Mouse (Mus musculus) hindbrain, embryonic 10.5 days (tissue): Measurements from ENCODE around the gene Srrm2. TPM values are rescaled to one million over a fixed set of nuclear protein-coding genes. Genes with fewer than 3 reads are reported as not detected.

Experiments used
- DNase-seq: peaks from one replicate; pipeline ENCODE4 v3.0.0-alpha.2; 2017; ENCODE audit warnings: low spot score
- H3K27ac ChIP-seq: fragments of 300-500 bp; sonication (generic); 2 replicates; pipeline ENCODE4 v1.5.1; 2016; ENCODE audit warnings: mild to moderate bottlenecking, moderate library complexity
- H3K27me3 ChIP-seq: fragments of 300-500 bp; sonication (generic); 2 replicates; pipeline ENCODE4 v1.6.1; 2016; ENCODE audit warnings: mild to moderate bottlenecking; ENCODE audit not compliant: poor library complexity, insufficient read depth, severe bottlenecking
- H3K36me3 ChIP-seq: fragments of 300-500 bp; sonication (generic); 2 replicates; pipeline ENCODE4 v1.6.1; 2016; ENCODE audit warnings: mild to moderate bottlenecking, moderate library complexity
- H3K4me1 ChIP-seq: fragments of 300-500 bp; sonication (generic); replicated peaks from 2 replicates; pipeline ENCODE4 v1.6.1; 2016; ENCODE audit warnings: mild to moderate bottlenecking
- H3K4me3 ChIP-seq: fragments of 300-500 bp; sonication (generic); 2 replicates; pipeline ENCODE4 v1.5.1; 2016; ENCODE audit warnings: mild to moderate bottlenecking, moderate library complexity
- H3K9me3 ChIP-seq: fragments of 300-500 bp; sonication (generic); 2 replicates; pipeline ENCODE4 v1.6.1; 2016; ENCODE audit warnings: mild to moderate bottlenecking, moderate library complexity
- WGBS: fragments of 180-500 bp; shearing (Covaris S2); methylation state at CpG from one replicate; pipeline ENCODE4 v1.1.7; 2016; 5-methylcytosine and 5-hydroxymethylcytosine counted together
- polyA plus RNA-seq: library from polyadenylated mRNA; unstranded; fragments of >200 nt; fragmentation: Nextera tagmentation; extraction: Ambion mirVana; gene quantifications from 2 replicates; pipeline ENCODE4 v1.2.1, GENCODE M21; 2016

Srrm2 gene
- 517 and 570 TPM in 2 replicates for polyA plus RNA-seq

- H3K27ac ChIP-seq: peak within 1 kb of the TSS; percentile 94
- H3K9me3 ChIP-seq: no peaks in the 10 kb centered on the region
- peak within 1 kb of the TSS; percentile 54 for H3K4me3 ChIP-seq
- H3K36me3 ChIP-seq: no peaks in the 10 kb centered on the region
- peak; percentile 81 for DNase-seq
- 1% methylated on average over 29 of the region's 29 CpGs for WGBS
- peaks cover 29% of the 10 kb centered on the region for H3K4me1 ChIP-seq
- no peaks in the 10 kb centered on the region for H3K27me3 ChIP-seq
Measured at GRCm38 (mm10) chr17:23790269-23791078, at the start of gene Srrm2. Srrm2 (plus strand) TSS chr17:23790532.

GRCm38 (mm10) chr17:23740598-23741021 is 49.7 kb upstream of the Srrm2 start, which contains the start of gene Paqr4:
Paqr4 (minus strand) TSS chr17:23740867.
- Histone ChIP-seq H3K4me1 (peaks cover 60% of the 10 kb centered on the region), H3K27ac (peak within 1 kb of the TSS; percentile 88), H3K36me3 (peaks cover 22% of the 10 kb centered on the region), H3K27me3 (peaks cover 85% of the 10 kb centered on the region), H3K9me3 (peaks cover 4% of the 10 kb centered on the region; the same call in 1 of the 2 replicates), H3K4me3 (peak within 1 kb of the TSS; percentile 64)
- WGBS: 9% methylated on average over 13 of the region's 13 CpGs
- no peak for DNase-seq

GRCm38 (mm10) chr17:23741359-23742209 is 48.7 kb upstream of the Srrm2 start:
- Histone ChIP-seq H3K4me3 (peak overlapping the region; percentile 16), H3K27ac (no peak overlapping the region), H3K9me3 (peaks cover 7% of the 10 kb centered on the region; the same call in 1 of the 2 replicates), H3K36me3 (peaks cover 12% of the 10 kb centered on the region), H3K27me3 (peaks cover 95% of the 10 kb centered on the region), H3K4me1 (peaks cover 69% of the 10 kb centered on the region)
- WGBS: 45% methylated on average over 38 of the region's 38 CpGs
- no peak for DNase-seq

- Histone ChIP-seq H3K27me3 (peaks cover 96% of the 10 kb centered on the region), H3K4me1 (peaks cover 69% of the 10 kb centered on the region), H3K4me3 (peak overlapping the region; percentile 16), H3K9me3 (peaks cover 7% of the 10 kb centered on the region; the same call in 1 of the 2 replicates), H3K27ac (no peak overlapping the region), H3K36me3 (peaks cover 5% of the 10 kb centered on the region)
- DNase-seq: peak; percentile 32
- WGBS: 9% methylated on average over 44 of the region's 44 CpGs
Measured at GRCm38 (mm10) chr17:23742210-23742793, 48.0 kb upstream of the Srrm2 start.

- peaks cover 96% of the 10 kb centered on the region for H3K27me3 ChIP-seq
- DNase-seq: no peak
- no peak overlapping the region for H3K27ac ChIP-seq
- H3K9me3 ChIP-seq: peaks cover 7% of the 10 kb centered on the region; the same call in 1 of the 2 replicates
- WGBS: 60% methylated on average over 12 of the region's 12 CpGs
- no peak overlapping the region for H3K4me3 ChIP-seq
- H3K4me1 ChIP-seq: peaks cover 65% of the 10 kb centered on the region
- H3K36me3 ChIP-seq: no peaks in the 10 kb centered on the region
Measured at GRCm38 (mm10) chr17:23742941-23743340, 47.4 kb upstream of the Srrm2 start.

GRCm38 (mm10) chr17:23744076-23744475 is 46.3 kb upstream of the Srrm2 start:
- Histone ChIP-seq H3K36me3 (no peaks in the 10 kb centered on the region), H3K4me3 (0 out of 2 replicates have a peak overlapping the region, but pooled peaks have one; percentile 51), H3K27me3 (peaks cover 89% of the 10 kb centered on the region), H3K9me3 (peaks cover 7% of the 10 kb centered on the region; the same call in 1 of the 2 replicates), H3K27ac (no peak overlapping the region), H3K4me1 (peaks cover 55% of the 10 kb centered on the region)
- 22% methylated on average over 8 of the region's 8 CpGs for WGBS
- no peak for DNase-seq

GRCm38 (mm10) chr17:23744651-23745050 is 45.7 kb upstream of the Srrm2 start:
- Histone ChIP-seq H3K36me3 (no peaks in the 10 kb centered on the region), H3K27me3 (peaks cover 83% of the 10 kb centered on the region), H3K4me1 (peaks cover 50% of the 10 kb centered on the region), H3K4me3 (peak overlapping the region; percentile 51), H3K9me3 (peaks cover 7% of the 10 kb centered on the region; the same call in 1 of the 2 replicates), H3K27ac (no peak overlapping the region)
- no peak for DNase-seq
- WGBS: 2% methylated on average over 14 of the region's 14 CpGs

GRCm38 (mm10) chr17:23745301-23746251 is 44.8 kb upstream of the Srrm2 start, which contains the start of gene Kremen2:
Kremen2 (minus strand) TSS chr17:23745833.
- Histone ChIP-seq H3K4me3 (peak within 1 kb of the TSS; percentile 51), H3K4me1 (peaks cover 41% of the 10 kb centered on the region), H3K9me3 (peaks cover 7% of the 10 kb centered on the region; the same call in 1 of the 2 replicates), H3K36me3 (peaks cover 3% of the 10 kb centered on the region; the same call in 1 of the 2 replicates), H3K27me3 (peaks cover 77% of the 10 kb centered on the region), H3K27ac (peak within 1 kb of the TSS; percentile 50)
- DNase-seq: no peak
- WGBS: under 1% methylated on average over 45 of the region's 45 CpGs

- H3K9me3 ChIP-seq: peaks cover 5% of the 10 kb centered on the region; the same call in 1 of the 2 replicates
- H3K4me3 ChIP-seq: peak overlapping the region; percentile 51
- 0 out of 2 replicates have a peak overlapping the region, but pooled peaks have one; percentile 50 for H3K27ac ChIP-seq
- H3K36me3 ChIP-seq: peaks cover 9% of the 10 kb centered on the region
- WGBS: 1% methylated on average over 12 of the region's 12 CpGs
- H3K27me3 ChIP-seq: peaks cover 70% of the 10 kb centered on the region
- H3K4me1 ChIP-seq: peaks cover 37% of the 10 kb centered on the region
- DNase-seq: peak; percentile 35
Measured at GRCm38 (mm10) chr17:23746311-23746710, 44.0 kb upstream of the Srrm2 start.

GRCm38 (mm10) chr17:23746767-23747166 is 43.6 kb upstream of the Srrm2 start:
- H3K4me1 ChIP-seq: peaks cover 37% of the 10 kb centered on the region
- no peak overlapping the region for H3K4me3 ChIP-seq
- no peak overlapping the region for H3K27ac ChIP-seq
- peaks cover 65% of the 10 kb centered on the region for H3K27me3 ChIP-seq
- 79% methylated on average over 3 of the region's 3 CpGs for WGBS
- peaks cover 13% of the 10 kb centered on the region for H3K36me3 ChIP-seq
- no peak for DNase-seq
- 0 out of 2 replicates have a peak, but pooled peaks cover 3% of the 10 kb centered on the region for H3K9me3 ChIP-seq

GRCm38 (mm10) chr17:23747471-23747870 is 42.9 kb upstream of the Srrm2 start:
- H3K27me3 ChIP-seq: peaks cover 58% of the 10 kb centered on the region
- no peak overlapping the region for H3K4me3 ChIP-seq
- H3K27ac ChIP-seq: no peak overlapping the region
- peaks cover 21% of the 10 kb centered on the region for H3K36me3 ChIP-seq
- DNase-seq: no peak
- 82% methylated on average over 3 of the region's 3 CpGs for WGBS
- H3K4me1 ChIP-seq: peaks cover 31% of the 10 kb centered on the region
- 0 out of 2 replicates have a peak, but pooled peaks cover 3% of the 10 kb centered on the region for H3K9me3 ChIP-seq
